Mouse (Mus musculus): ENCODE measurements around the gene Mcl1.

- TF ChIP-seq CTCF (IDR thresholded peaks at IDR 0.05; ENCODE audit: low read depth, low read length): no peak
- no peak for TF ChIP-seq POLR2A (IDR thresholded peaks at IDR 0.05; ENCODE audit: borderline replicate concordance, low read depth, low read length)
Observed at GRCm38 (mm10) chr3:95701877-95702540, 43.4 kb downstream of the Mcl1 start.
